Comparison of ENCODE assay signal across 8 mouse cellular contexts in genomic region chr13:73773519-73774205, GRCm38 (mm10). TPM values are rescaled to one million over a fixed set of nuclear protein-coding genes. Genes with fewer than 3 reads are reported as not detected.
DNase-seq lines count a peak whose midpoint lies in the region; ATAC-seq lines count a peak whose summit lies in the region.

No protein-coding gene starts in this region.

- peak overlapping the region; percentile 3; the same call in 1 of the 2 replicates for H3K27ac ChIP-seq in hindbrain, embryonic 10.5 days
- H3K27ac ChIP-seq in hindbrain, embryonic 11.5 days (ENCODE audit: low read depth, low read length), result no peak overlapping the region
- peak overlapping the region; percentile 66 for H3K27ac ChIP-seq in brown adipose tissue, adult 24 weeks (replicated peaks; ENCODE audit: low read depth, low read length)
- peak overlapping the region; percentile 30; the same call in 1 of the 2 replicates for H3K27ac ChIP-seq in hindbrain, embryonic 15.5 days (replicated peaks)
- peak overlapping the region; percentile 71 for H3K27ac ChIP-seq in lung, embryonic 15.5 days

- no peak overlapping the region for H3K9ac ChIP-seq in hindbrain, embryonic 11.5 days (ENCODE audit: low read depth, low read length)
- no peak overlapping the region for H3K9ac ChIP-seq in hindbrain, embryonic 15.5 days
- no peak overlapping the region for H3K9ac ChIP-seq in lung, embryonic 15.5 days

- peaks cover 57% of the 10 kb centered on the region for H3K36me3 ChIP-seq in hindbrain, embryonic 10.5 days
- H3K36me3 ChIP-seq in hindbrain, embryonic 11.5 days (ENCODE audit: control insufficient read depth, insufficient read depth, low read length), result no peaks in the 10 kb centered on the region
- no peaks in the 10 kb centered on the region for H3K36me3 ChIP-seq in hindbrain, embryonic 15.5 days
- no peaks in the 10 kb centered on the region for H3K36me3 ChIP-seq in lung, embryonic 15.5 days

- 72% methylated on average over 4 of the region's 4 CpGs for WGBS in hindbrain, embryonic 10.5 days
- 74% methylated on average over 4 of the region's 4 CpGs for WGBS in hindbrain, embryonic 11.5 days
- 63% methylated on average over 4 of the region's 4 CpGs for WGBS in hindbrain, embryonic 15.5 days
- 55% methylated on average over 4 of the region's 4 CpGs for WGBS in lung, embryonic 15.5 days

- H3K9me3 ChIP-seq in hindbrain, embryonic 10.5 days, result no peaks in the 10 kb centered on the region
- no peaks in the 10 kb centered on the region for H3K9me3 ChIP-seq in hindbrain, embryonic 11.5 days (ENCODE audit: control insufficient read depth, low read length)
- H3K9me3 ChIP-seq in hindbrain, embryonic 15.5 days, result no peaks in the 10 kb centered on the region
- no peaks in the 10 kb centered on the region for H3K9me3 ChIP-seq in lung, embryonic 15.5 days

- no peak for ATAC-seq in hindbrain, embryonic 11.5 days (ENCODE audit: low FRiP score)
- ATAC-seq in hindbrain, embryonic 15.5 days (ENCODE audit: low FRiP score, low read depth), result peak; percentile 55; the same call in 1 of the 2 replicates
- ATAC-seq in lung, embryonic 15.5 days (ENCODE audit: borderline replicate concordance, extremely low read depth, low FRiP score, low TSS enrichment), result no peak
- no peak for ATAC-seq in frontal cortex, adult (ENCODE audit: low TSS enrichment)

- peaks cover 56% of the 10 kb centered on the region for H3K4me1 ChIP-seq in hindbrain, embryonic 10.5 days (replicated peaks)
- no peaks in the 10 kb centered on the region; the same call in 1 of the 2 replicates for H3K4me1 ChIP-seq in hindbrain, embryonic 11.5 days (replicated peaks; ENCODE audit: control insufficient read depth, insufficient read depth, low read length)
- peaks cover 45% of the 10 kb centered on the region for H3K4me1 ChIP-seq in brown adipose tissue, adult 24 weeks (ENCODE audit: control insufficient read depth, insufficient read depth, insufficient read length, low read length)
- H3K4me1 ChIP-seq in hindbrain, embryonic 15.5 days (replicated peaks), result peaks cover 10% of the 10 kb centered on the region; the same call in 1 of the 2 replicates
- H3K4me1 ChIP-seq in lung, embryonic 15.5 days, result peaks cover 35% of the 10 kb centered on the region

- DNase-seq in hindbrain, embryonic 10.5 days (ENCODE audit: low spot score), result no peak
- no peak for DNase-seq in hindbrain, embryonic 11.5 days (ENCODE audit: low spot score)
- peak; percentile 49 for DNase-seq in CD4-positive, CD25-positive, alpha-beta regulatory T cell, adult 2 months (ENCODE audit: low read depth, low spot score)
- no peak for DNase-seq in B cell, adult 2 months

- no peak overlapping the region for H3K4me3 ChIP-seq in hindbrain, embryonic 10.5 days
- H3K4me3 ChIP-seq in hindbrain, embryonic 11.5 days (ENCODE audit: low read depth, low read length), result no peak overlapping the region
- no peak overlapping the region for H3K4me3 ChIP-seq in brown adipose tissue, adult 24 weeks (ENCODE audit: insufficient read depth, low read depth, low read length)
- H3K4me3 ChIP-seq in hindbrain, embryonic 15.5 days, result no peak overlapping the region
- H3K4me3 ChIP-seq in lung, embryonic 15.5 days, result no peak overlapping the region

- no peak overlapping the region for H3K4me2 ChIP-seq in hindbrain, embryonic 11.5 days (replicated peaks; ENCODE audit: low read depth, low read length)
- H3K4me2 ChIP-seq in hindbrain, embryonic 15.5 days, result no peak overlapping the region
- peak overlapping the region; percentile 5; the same call in 1 of the 2 replicates for H3K4me2 ChIP-seq in lung, embryonic 15.5 days

- H3K27me3 ChIP-seq in hindbrain, embryonic 10.5 days (ENCODE audit: insufficient read depth, poor library complexity, severe bottlenecking), result no peaks in the 10 kb centered on the region
- H3K27me3 ChIP-seq in hindbrain, embryonic 11.5 days (ENCODE audit: control insufficient read depth, insufficient read depth, low read length), result no peaks in the 10 kb centered on the region
- no peaks in the 10 kb centered on the region for H3K27me3 ChIP-seq in hindbrain, embryonic 15.5 days
- no peaks in the 10 kb centered on the region for H3K27me3 ChIP-seq in lung, embryonic 15.5 days

RNA-seq across cellular contexts. Expression of gene Slc12a7, which starts 40.8 kb away (rescaled TPM):
- polyA plus RNA-seq in hindbrain, embryonic 10.5 days (2016; fragmentation: Nextera tagmentation; extraction: Ambion mirVana), result 43.4 and 53.4 TPM in 2 replicates
- 34.2 and 34.8 TPM in 2 replicates for polyA plus RNA-seq in hindbrain, embryonic 11.5 days (2014; fragmentation: Nextera tagmentation; extraction: Ambion mirVana)
- 17.7 and 29.3 TPM in 2 replicates for polyA plus RNA-seq in brown adipose tissue, adult 24 weeks (2012; ENCODE audit: insufficient read depth, insufficient read length, missing spikeins)
- polyA plus RNA-seq in hindbrain, embryonic 15.5 days (2015; fragmentation: Nextera tagmentation; extraction: Ambion mirVana), result 10.1 and 10.6 TPM in 2 replicates
- polyA plus RNA-seq in lung, embryonic 15.5 days (2015; fragmentation: Nextera tagmentation; extraction: Ambion mirVana), result 15.7 and 16.7 TPM in 2 replicates
